Mouse (Mus musculus) CH12.LX (cell line): ENCODE data around the gene Gng12. TPM values are rescaled to one million over a fixed set of nuclear protein-coding genes. Genes with fewer than 3 reads are reported as not detected.

Source experiments
- DNase-seq: peaks from one replicate; pipeline ENCODE4 v3.0.0-alpha.2; 2013; ENCODE audit errors: extremely low read depth
- H3K27ac ChIP-seq: 2 replicates; pipeline ENCODE4 v1.5.1; 2012; ENCODE audit warnings: low read depth, mild to moderate bottlenecking, control low read depth, moderate library complexity; ENCODE audit not compliant: insufficient read depth
- H3K27me3 ChIP-seq: replicated peaks from 2 replicates; pipeline ENCODE3; 2012; ENCODE audit warnings: inconsistent platforms
- H3K36me3 ChIP-seq, 2 experiments: replicated peaks in 1 of 2; 2 replicates each; pipeline versions ENCODE3 to v1.6.1; 2012; ENCODE audit warnings: inconsistent platforms in 1 of 2, low read length in 1 of 2, mild to moderate bottlenecking in 1 of 2, mixed read lengths in 1 of 2, moderate library complexity in 1 of 2; ENCODE audit not compliant: control insufficient read depth in 1 of 2, insufficient read depth in 1 of 2
- H3K4me1 ChIP-seq, 2 experiments: 2 replicates each; pipeline ENCODE4 v1.6.1; 2012; ENCODE audit warnings: inconsistent platforms in 1 of 2, moderate library complexity in 1 of 2; ENCODE audit not compliant: insufficient read depth in 2 of 2, control insufficient read depth in 1 of 2
- H3K4me2 ChIP-seq: 2 replicates; pipeline ENCODE4 v1.6.1; 2012; ENCODE audit warnings: low read depth, mild to moderate bottlenecking, control low read depth; ENCODE audit not compliant: poor library complexity, insufficient read depth, severe bottlenecking
- H3K4me3 ChIP-seq, 3 experiments: fragments of 150-350 bp in 1 of 3; sonication (generic) in 1 of 3; replicated peaks in 1 of 3; 2 replicates each; pipeline versions ENCODE3 to v1.5.1; 2011 to 2012; ENCODE audit warnings: low read depth in 2 of 3, low read length in 2 of 3, mild to moderate bottlenecking in 2 of 3, moderate library complexity in 2 of 3, control low read depth in 1 of 3, improper control_type of control experiment in 1 of 3, inconsistent platforms in 1 of 3, mixed read lengths in 1 of 3; ENCODE audit not compliant: poor library complexity in 1 of 3
- H3K79me2 ChIP-seq: replicated peaks from 2 replicates; pipeline ENCODE4 v1.6.1; 2012; ENCODE audit warnings: mild to moderate bottlenecking, moderate library complexity; ENCODE audit not compliant: control insufficient read depth, poor library complexity, insufficient read depth, severe bottlenecking; ENCODE audit errors: extremely low read depth
- H3K9ac ChIP-seq: 2 replicates; pipeline ENCODE4 v1.6.1; 2012; ENCODE audit warnings: low read depth, mild to moderate bottlenecking, control low read depth, moderate library complexity; ENCODE audit not compliant: insufficient read depth
- H3K9me3 ChIP-seq: replicated peaks from 2 replicates; pipeline ENCODE3; 2012; ENCODE audit warnings: low read length, inconsistent platforms, mixed read lengths
- CTCF ChIP-seq, 2 experiments: IDR thresholded peaks in 1 of 2; conservative IDR thresholded peaks in 1 of 2; 2 replicates each; pipeline ENCODE4 v1.5.1; 2011 to 2012; ENCODE audit warnings: low read depth in 2 of 2, low read length in 2 of 2, improper control_type of control experiment in 1 of 2, inconsistent platforms in 1 of 2, mild to moderate bottlenecking in 1 of 2, moderate library complexity in 1 of 2
- E2F4 ChIP-seq: IDR thresholded peaks from 2 replicates; pipeline ENCODE4 v1.6.1; 2011; ENCODE audit warnings: low read depth, low read length, improper control_type of control experiment; ENCODE audit not compliant: insufficient replicate concordance
- ELF1 ChIP-seq: IDR thresholded peaks from 2 replicates; pipeline ENCODE4 v1.6.1; 2014; ENCODE audit warnings: low read depth, mild to moderate bottlenecking, inconsistent platforms, low read length, improper control_type of control experiment
- EP300 ChIP-seq: IDR thresholded peaks from 2 replicates; pipeline ENCODE4 v1.6.1; 2011; ENCODE audit warnings: low read length, improper control_type of control experiment
- ETS1 ChIP-seq: conservative IDR thresholded peaks from 2 replicates; pipeline ENCODE4 v1.6.1; 2012; ENCODE audit warnings: low read depth, mild to moderate bottlenecking, inconsistent platforms, low read length, improper control_type of control experiment, moderate library complexity
- GABPA ChIP-seq: IDR thresholded peaks from 2 replicates; pipeline ENCODE4 v1.6.1; 2012; ENCODE audit warnings: low read depth, low read length, improper control_type of control experiment, inconsistent platforms; ENCODE audit not compliant: insufficient replicate concordance
- JUN ChIP-seq: IDR thresholded peaks from 2 replicates; pipeline ENCODE4 v1.6.1; 2011; ENCODE audit warnings: low read depth, mild to moderate bottlenecking, low read length, improper control_type of control experiment, moderate library complexity; ENCODE audit not compliant: insufficient read depth
- KAT2A ChIP-seq: IDR thresholded peaks from 2 replicates; pipeline ENCODE4 v1.6.1; 2012; ENCODE audit warnings: low read length, improper control_type of control experiment, inconsistent platforms; ENCODE audit not compliant: insufficient replicate concordance
- MAFK ChIP-seq: IDR thresholded peaks from 2 replicates; pipeline ENCODE4 v1.6.1; 2011; ENCODE audit warnings: low read length, improper control_type of control experiment; ENCODE audit not compliant: insufficient replicate concordance
- MEF2A ChIP-seq: IDR thresholded peaks from 2 replicates; pipeline ENCODE4 v1.6.1; 2014; ENCODE audit warnings: low read depth, mild to moderate bottlenecking, inconsistent platforms, low read length, improper control_type of control experiment, borderline replicate concordance
- MYC ChIP-seq: IDR thresholded peaks from 2 replicates; pipeline ENCODE4 v1.6.1; 2011; ENCODE audit warnings: low read depth, mild to moderate bottlenecking, improper control_type of control experiment, low read length
- NRF1 ChIP-seq: IDR thresholded peaks from 2 replicates; pipeline ENCODE4 v1.6.1; 2014; ENCODE audit warnings: low read depth, mild to moderate bottlenecking, inconsistent platforms, low read length, improper control_type of control experiment, moderate library complexity
- POLR2AphosphoS2 ChIP-seq: IDR thresholded peaks from 2 replicates; pipeline ENCODE4 v1.6.1; 2011; ENCODE audit warnings: low read depth, low read length, improper control_type of control experiment
- RAD21 ChIP-seq: IDR thresholded peaks from 2 replicates; pipeline ENCODE4 v1.6.1; 2011; ENCODE audit warnings: low read depth, mild to moderate bottlenecking, low read length, improper control_type of control experiment, moderate library complexity
- SMC3 ChIP-seq: IDR thresholded peaks from 2 replicates; pipeline ENCODE4 v1.6.1; 2011; ENCODE audit warnings: low read depth, low read length, improper control_type of control experiment
- ZMIZ1 ChIP-seq: IDR thresholded peaks from 2 replicates; pipeline ENCODE4 v1.6.1; 2012; ENCODE audit warnings: low read depth, mild to moderate bottlenecking, inconsistent platforms, low read length, improper control_type of control experiment
- dilution Hi-C: fragments of 300-500 bp; cut with MboI; formaldehyde crosslinking; loops from 2 replicates; pipeline ENCODE4 v1.14.3; 2020; ENCODE audit warnings: low sequenced_read_pairs; ENCODE audit not compliant: extremely low pct_unique_long_range_greater_than_20kb, extremely low pct_ligation_motif_present
- in situ Hi-C: fragments of 300-500 bp; cut with MboI; formaldehyde crosslinking; loops from 3 replicates; pipeline ENCODE4 v1.14.3; 2019; ENCODE audit warnings: low sequenced_read_pairs, low pct_ligation_motif_present, low pct_unique_long_range_greater_than_20kb, mixed read lengths
- polyA plus RNA-seq: library from polyadenylated mRNA; unstranded; fragments of >175 nt; gene quantifications from 2 replicates; pipeline ENCODE4 v1.2.1, GENCODE M21; 2012; ENCODE audit warnings: low read depth; ENCODE audit not compliant: insufficient read length
- total RNA-seq, 2 experiments: library from RNA; depleted of rRNA; stranded (reverse); fragments of 300-350 nt in 1 of 2; fragments of >200 nt in 1 of 2; gene quantifications; 2 replicates each; pipeline ENCODE4 v1.2.3; 2012 to 2014

Gng12 gene
- total and polyA plus RNA-seq, 3 experiments, result 3.9 to 20.8 (median 12.2) TPM

DNA sequence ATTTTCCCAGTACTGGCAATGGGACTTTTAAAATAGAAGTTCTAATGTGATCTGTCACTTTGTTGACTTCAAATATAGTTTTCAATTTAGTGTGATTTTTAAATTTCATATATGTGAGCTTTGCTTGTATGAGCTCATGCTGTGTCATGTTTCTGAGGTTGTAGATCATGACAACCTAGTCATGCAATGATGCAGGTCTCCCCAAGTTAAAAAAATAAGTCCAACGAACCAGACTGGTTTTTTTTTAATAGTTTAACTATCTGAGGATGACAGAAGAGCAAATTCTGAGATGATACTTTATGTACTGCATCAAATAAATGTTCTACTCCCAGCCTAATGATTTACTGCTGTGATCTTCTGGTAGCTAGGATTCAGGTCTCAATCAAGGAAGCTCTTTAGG lies 153.9 kb downstream of the Gng12 start:
- Histone ChIP-seq H3K36me3 (no peaks in the 10 kb centered on the region), H3K9ac (no peak overlapping the region), H3K4me3 (no peak overlapping the region), H3K9me3 (no peaks in the 10 kb centered on the region), H3K27ac (no peak overlapping the region), H3K79me2 (no peaks in the 10 kb centered on the region), H3K27me3 (no peaks in the 10 kb centered on the region), H3K4me1 (peaks cover 0 to 3% of the 10 kb centered on the region in 2 experiments; a peak in 1 of 4 replicates), H3K4me2 (no peak overlapping the region)
- no peak for TF ChIP-seq JUN
- no peak for TF ChIP-seq ETS1
- no peak for TF ChIP-seq ELF1
- no peak for TF ChIP-seq KAT2A
- TF ChIP-seq ZMIZ1, result no peak
- TF ChIP-seq E2F4, result no peak
- no peak for TF ChIP-seq MAFK
- no peak for TF ChIP-seq EP300
- no peak for TF ChIP-seq MYC
- TF ChIP-seq MEF2A, result no peak
- in situ Hi-C loops (no loop called here), dilution Hi-C loops (no loop called here)
- DNase-seq, result no peak

DNA sequence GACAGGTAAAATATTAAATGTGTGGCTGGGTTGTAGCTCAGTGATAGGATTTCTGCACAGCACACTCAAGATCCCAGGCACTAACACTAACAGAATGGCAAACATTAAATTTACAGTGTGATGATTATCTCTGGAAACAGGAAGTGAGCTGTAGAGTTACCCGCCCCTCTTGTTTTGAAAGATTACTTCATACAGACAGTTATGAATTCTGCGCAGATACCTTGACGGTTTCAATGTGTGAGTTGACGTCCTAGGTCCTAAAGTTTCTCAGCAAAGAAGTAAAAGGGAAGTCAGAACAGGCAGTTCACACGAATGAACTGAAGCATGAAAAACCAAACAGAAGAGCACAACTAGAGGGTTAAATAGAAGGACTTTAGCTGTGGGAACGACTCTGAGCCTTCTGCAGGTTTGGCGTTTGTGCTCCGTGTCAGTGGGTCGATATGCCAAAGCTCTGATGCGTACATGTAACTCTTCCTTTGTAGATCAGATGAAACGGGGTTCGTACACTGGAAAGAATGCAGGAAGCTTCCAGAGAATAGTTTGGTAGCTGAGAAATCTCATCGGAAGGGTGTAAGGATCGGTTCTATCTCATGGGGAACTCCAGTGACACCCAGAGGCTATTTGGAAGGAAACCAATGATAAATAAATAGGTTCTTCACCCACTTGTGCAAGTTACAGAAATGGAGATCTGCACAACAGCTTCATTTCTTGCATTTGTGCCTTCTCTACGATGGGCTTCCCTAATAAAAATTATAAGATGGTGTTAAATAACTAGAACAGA lies 160.1 kb downstream of the Gng12 start:
- dilution Hi-C loops (no loop called here), in situ Hi-C loops (loop anchor here (5.0 kb wide), 1 partner anchor 76 kb away; no protein-coding TSS in a partner anchor)
- no peaks in the 10 kb centered on the region for H3K9me3 ChIP-seq
- H3K27me3 ChIP-seq, result no peaks in the 10 kb centered on the region
- peak overlapping the region; percentile 36 for H3K9ac ChIP-seq
- peaks cover 8 to 36% of the 10 kb centered on the region in 2 experiments; a peak in 3 of 4 replicates for H3K4me1 ChIP-seq
- no peaks in the 10 kb centered on the region for H3K79me2 ChIP-seq
- TF ChIP-seq SMC3, result 0 out of 2 replicates have a peak, but pooled peaks have one; percentile 20
- TF ChIP-seq CTCF (conservative IDR thresholded peaks at IDR 0.05 in 1 of 2, IDR thresholded peaks at IDR 0.05 in 1 of 2; ENCODE audit: low read depth in 2 of 2, low read length in 2 of 2), result peak in 1 of 2 experiments; percentile 30; a peak in 1 of 4 replicates
- TF ChIP-seq GABPA, result no peak
- no peak for TF ChIP-seq POLR2AphosphoS2
- peak; percentile 24; the same call in 1 of the 2 replicates for TF ChIP-seq ELF1
- TF ChIP-seq ETS1, result 0 out of 2 replicates have a peak, but pooled peaks have one; percentile 15
- TF ChIP-seq NRF1, result no peak
- TF ChIP-seq RAD21, result peak; percentile 15
- H3K36me3 ChIP-seq, result no peaks in the 10 kb centered on the region
- no peak overlapping the region for H3K4me3 ChIP-seq
- no peak for DNase-seq
- H3K4me2 ChIP-seq, result peak overlapping the region; percentile 74
- H3K27ac ChIP-seq, result no peak overlapping the region
